Mouse (Mus musculus) intestine, embryonic 14.5 days (tissue): ENCODE data around the gene Ube2h. TPM values are rescaled to one million over a fixed set of nuclear protein-coding genes. Genes with fewer than 3 reads are reported as not detected.

ENCODE experiments used
- ATAC-seq: fragments of 200-750 bp; cut with Nextera tagmentation; replicated peaks from 2 replicates; pipeline ENCODE4 v1.8.0; 2017; ENCODE audit warnings: low read depth, moderate number of reproducible peaks, moderate TSS enrichment, moderate library complexity; ENCODE audit not compliant: low FRiP score, low TSS enrichment
- DNase-seq: peaks from one replicate; pipeline ENCODE4 v3.0.0-alpha.2; 2018; ENCODE audit warnings: low spot score
- H3K27ac ChIP-seq: fragments of 300-500 bp; sonication (generic); 2 replicates; pipeline ENCODE4 v1.5.1; 2014; ENCODE audit warnings: low read depth, mild to moderate bottlenecking, control low read depth
- H3K27me3 ChIP-seq: fragments of 300-500 bp; sonication (generic); replicated peaks from 2 replicates; pipeline ENCODE4 v1.6.1; 2014; ENCODE audit warnings: low read length, control low read depth; ENCODE audit not compliant: control insufficient read depth, insufficient read depth
- H3K36me3 ChIP-seq: fragments of 300-500 bp; sonication (generic); 2 replicates; pipeline ENCODE4 v1.6.1; 2014; ENCODE audit warnings: low read length, control low read depth; ENCODE audit not compliant: control insufficient read depth, insufficient read depth
- H3K4me1 ChIP-seq: fragments of 300-500 bp; sonication (generic); replicated peaks from 2 replicates; pipeline ENCODE4 v1.6.1; 2014; ENCODE audit warnings: low read length, control low read depth, mixed read lengths; ENCODE audit not compliant: control insufficient read depth, insufficient read depth
- H3K4me2 ChIP-seq: fragments of 300-500 bp; sonication (generic); 2 replicates; pipeline ENCODE4 v1.6.1; 2014; ENCODE audit warnings: low read length
- H3K4me3 ChIP-seq: fragments of 300-500 bp; sonication (generic); 2 replicates; pipeline ENCODE4 v1.5.1; 2014; ENCODE audit warnings: low read depth, low read length, control low read depth, mixed read lengths
- H3K9ac ChIP-seq: fragments of 300-500 bp; sonication (generic); 2 replicates; pipeline ENCODE4 v1.6.1; 2014; ENCODE audit warnings: mild to moderate bottlenecking, low read length
- H3K9me3 ChIP-seq: fragments of 300-500 bp; sonication (generic); 2 replicates; pipeline ENCODE4 v1.6.1; 2016; ENCODE audit warnings: low read length, control low read depth; ENCODE audit not compliant: control insufficient read depth
- WGBS: fragments of 180-500 bp; shearing (Covaris S2); extraction: QIAGEN DNeasy Blood & Tissue Kit; methylation state at CpG from one replicate; pipeline ENCODE4 v1.1.7; 2014; 5-methylcytosine and 5-hydroxymethylcytosine counted together
- polyA plus RNA-seq: library from polyadenylated mRNA; unstranded; fragments of >200 nt; fragmentation: Nextera tagmentation; extraction: Ambion mirVana; gene quantifications from 2 replicates; pipeline ENCODE4 v1.2.1, GENCODE M21; 2014

Gene Ube2h
- polyA plus RNA-seq, 1 experiment from 2014 or later = 50.5 TPM

DNA sequence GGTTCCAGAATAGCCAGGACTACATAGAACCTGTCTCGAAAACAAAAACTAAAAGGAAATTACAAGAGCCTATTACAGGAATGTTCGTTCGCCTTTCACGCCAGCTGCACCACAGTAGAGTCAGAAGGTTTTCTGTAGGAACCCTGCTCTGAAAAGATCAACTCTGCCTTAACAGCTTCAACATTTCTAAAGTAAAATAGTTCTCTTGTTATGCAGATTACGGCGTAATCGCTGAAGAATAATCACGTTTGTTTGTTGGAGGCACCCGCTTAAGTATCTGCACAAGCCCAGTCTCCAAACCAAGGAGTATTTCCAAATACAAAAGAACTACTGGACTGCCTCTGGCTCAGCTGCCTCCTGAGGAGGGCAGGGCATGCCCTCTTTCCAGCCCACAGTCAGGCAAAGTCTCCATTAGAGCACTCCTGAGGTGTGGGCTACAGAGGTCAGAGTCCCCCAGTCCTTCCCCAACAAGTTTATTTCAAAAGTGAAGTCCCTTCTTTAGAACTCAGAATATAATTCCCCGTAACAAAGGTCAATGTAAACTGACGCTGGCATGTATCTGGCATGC, 31.9 kb downstream of the Ube2h start:
- ATAC-seq (no peak), DNase-seq (no peak)
- no peaks in the 10 kb centered on the region for H3K9me3 ChIP-seq
- no peaks in the 10 kb centered on the region for H3K27me3 ChIP-seq
- H3K36me3 ChIP-seq = peaks cover 67% of the 10 kb centered on the region
- H3K4me3 ChIP-seq = no peak overlapping the region
- no peak overlapping the region for H3K4me2 ChIP-seq
- H3K27ac ChIP-seq = no peak overlapping the region
- 88% methylated on average over 11 of the region's 11 CpGs for WGBS
- no peak overlapping the region for H3K9ac ChIP-seq
- H3K4me1 ChIP-seq = no peaks in the 10 kb centered on the region

DNA sequence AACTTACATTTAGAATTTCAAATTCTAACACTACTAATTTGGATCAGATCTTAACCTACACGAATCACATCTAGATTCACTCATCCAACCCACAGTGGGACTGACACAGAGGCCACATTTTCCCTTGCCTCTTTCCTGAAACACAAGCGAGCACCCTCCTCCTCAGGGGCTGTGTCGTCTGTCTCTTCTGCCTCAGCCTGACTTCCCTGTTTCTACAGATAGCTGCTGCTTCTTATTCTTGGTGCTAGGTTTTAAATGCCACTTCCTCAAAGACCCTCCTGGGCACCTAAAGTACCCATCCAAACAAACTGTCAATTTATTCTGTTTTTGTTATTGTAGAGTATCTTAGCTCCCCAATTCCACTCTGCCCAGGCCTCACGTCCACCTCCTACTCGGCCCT, 34.5 kb downstream of the Ube2h start:
- Histone ChIP-seq H3K27me3 (no peaks in the 10 kb centered on the region), H3K4me2 (no peak overlapping the region), H3K27ac (no peak overlapping the region), H3K9me3 (no peaks in the 10 kb centered on the region), H3K4me3 (no peak overlapping the region), H3K36me3 (peaks cover 68% of the 10 kb centered on the region), H3K4me1 (no peaks in the 10 kb centered on the region), H3K9ac (no peak overlapping the region)
- no peak for DNase-seq
- 76% methylated on average over 5 of the region's 5 CpGs for WGBS
- no peak for ATAC-seq

DNA sequence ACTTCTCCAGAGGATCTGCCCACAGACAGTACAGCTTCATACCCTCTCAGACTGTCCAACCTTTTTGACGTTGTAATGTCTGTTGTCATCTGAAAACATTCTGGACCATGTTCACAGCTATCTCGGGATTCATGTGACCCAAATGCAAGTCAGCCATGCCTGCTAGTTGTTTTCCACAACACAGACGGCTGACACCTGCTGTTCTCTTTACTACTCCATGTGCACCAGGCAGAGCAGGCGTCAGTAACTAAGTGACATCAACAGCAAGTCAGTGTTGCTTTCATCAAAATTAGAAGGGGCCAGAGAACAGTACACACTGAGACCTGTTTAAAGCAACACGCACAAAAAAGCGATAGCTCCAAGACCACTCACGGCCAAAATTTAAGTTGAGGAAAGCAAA, 36.9 kb downstream of the Ube2h start:
- Histone ChIP-seq H3K27me3 (no peaks in the 10 kb centered on the region), H3K4me1 (peaks cover 15% of the 10 kb centered on the region), H3K4me3 (no peak overlapping the region), H3K36me3 (peaks cover 57% of the 10 kb centered on the region), H3K9ac (no peak overlapping the region), H3K4me2 (no peak overlapping the region), H3K9me3 (no peaks in the 10 kb centered on the region), H3K27ac (no peak overlapping the region)
- DNase-seq (no peak), ATAC-seq (no peak)
- WGBS = 95% methylated on average over 7 of the region's 7 CpGs

DNA sequence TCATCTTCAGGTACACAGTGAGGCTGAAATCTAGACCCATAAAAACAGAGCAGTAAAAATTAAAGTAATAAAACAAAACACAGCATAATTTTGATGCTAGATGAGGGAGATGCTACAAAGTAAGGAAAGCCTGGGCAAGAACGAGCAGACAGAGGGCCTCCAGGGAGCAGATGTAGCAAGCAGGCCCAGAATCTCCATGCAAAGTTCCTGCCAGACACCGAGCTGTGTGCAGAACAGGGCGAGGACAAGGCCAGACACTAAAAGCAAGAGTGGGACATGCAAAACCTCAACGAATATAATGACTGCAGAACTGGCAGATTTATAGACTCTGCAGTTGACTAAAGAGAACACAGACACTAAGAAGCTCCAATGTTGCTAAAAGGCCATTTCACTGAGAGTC, 38.9 kb downstream of the Ube2h start:
- no peak overlapping the region for H3K27ac ChIP-seq
- H3K4me2 ChIP-seq = no peak overlapping the region
- 57% methylated on average over 4 of the region's 4 CpGs for WGBS
- no peak for DNase-seq
- no peak for ATAC-seq
- no peak overlapping the region for H3K4me3 ChIP-seq
- peaks cover 15% of the 10 kb centered on the region for H3K4me1 ChIP-seq
- H3K27me3 ChIP-seq = no peaks in the 10 kb centered on the region
- H3K9me3 ChIP-seq = no peaks in the 10 kb centered on the region
- peaks cover 52% of the 10 kb centered on the region for H3K36me3 ChIP-seq
- H3K9ac ChIP-seq = no peak overlapping the region

DNA sequence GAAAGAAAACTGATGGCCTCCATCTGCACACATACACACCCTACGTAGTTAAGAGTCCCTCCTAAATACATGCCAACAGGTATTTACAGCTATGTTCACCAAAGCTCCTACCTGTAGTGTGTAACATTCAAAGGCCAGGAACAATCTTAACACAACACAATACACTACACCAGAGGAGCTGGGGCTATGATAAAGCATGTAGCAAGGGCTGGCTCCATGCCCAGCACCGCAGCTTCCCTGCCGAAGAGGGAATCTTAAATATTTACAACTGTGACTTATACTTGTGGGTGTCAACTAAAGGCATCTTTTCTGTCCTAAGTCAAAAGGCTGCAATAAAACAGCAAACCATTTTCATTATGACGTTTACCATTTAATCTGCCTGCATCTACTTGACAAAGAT, 41.3 kb downstream of the Ube2h start:
- no peak overlapping the region for H3K4me3 ChIP-seq
- H3K36me3 ChIP-seq = peaks cover 61% of the 10 kb centered on the region
- no peaks in the 10 kb centered on the region for H3K27me3 ChIP-seq
- DNase-seq = peak; percentile 53
- no peak for ATAC-seq
- H3K9me3 ChIP-seq = no peaks in the 10 kb centered on the region
- no peak overlapping the region for H3K27ac ChIP-seq
- WGBS = 32% methylated on average over 4 of the region's 4 CpGs
- no peak overlapping the region for H3K4me2 ChIP-seq
- peaks cover 15% of the 10 kb centered on the region for H3K4me1 ChIP-seq
- no peak overlapping the region for H3K9ac ChIP-seq

DNA sequence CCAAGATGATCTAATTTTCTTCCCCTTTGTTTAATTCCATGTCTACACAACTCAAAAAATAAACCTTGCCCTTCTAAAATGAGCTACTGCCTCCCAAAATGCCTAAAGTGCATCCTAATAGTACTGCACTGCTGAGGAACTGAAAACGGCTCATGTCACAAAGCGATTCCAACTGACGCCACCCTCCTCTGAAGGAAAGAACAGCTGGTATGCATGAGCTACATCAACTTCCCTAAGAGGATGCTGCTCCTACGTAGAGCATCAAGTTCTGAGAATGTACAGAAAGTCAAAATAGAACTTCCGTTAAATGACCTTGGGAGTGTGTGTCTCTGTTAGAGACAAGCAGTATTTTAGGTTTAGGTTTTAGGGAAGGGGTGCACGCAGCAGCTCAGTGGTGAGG, 45.1 kb downstream of the Ube2h start:
- H3K27me3 ChIP-seq = no peaks in the 10 kb centered on the region
- no peak overlapping the region for H3K4me2 ChIP-seq
- DNase-seq (no peak), ATAC-seq (no peak)
- H3K9me3 ChIP-seq = no peaks in the 10 kb centered on the region
- no peak overlapping the region for H3K9ac ChIP-seq
- H3K4me1 ChIP-seq = peaks cover 15% of the 10 kb centered on the region
- 88% methylated on average over 6 of the region's 6 CpGs for WGBS
- no peak overlapping the region for H3K27ac ChIP-seq
- no peak overlapping the region for H3K4me3 ChIP-seq
- H3K36me3 ChIP-seq = peaks cover 53% of the 10 kb centered on the region

DNA sequence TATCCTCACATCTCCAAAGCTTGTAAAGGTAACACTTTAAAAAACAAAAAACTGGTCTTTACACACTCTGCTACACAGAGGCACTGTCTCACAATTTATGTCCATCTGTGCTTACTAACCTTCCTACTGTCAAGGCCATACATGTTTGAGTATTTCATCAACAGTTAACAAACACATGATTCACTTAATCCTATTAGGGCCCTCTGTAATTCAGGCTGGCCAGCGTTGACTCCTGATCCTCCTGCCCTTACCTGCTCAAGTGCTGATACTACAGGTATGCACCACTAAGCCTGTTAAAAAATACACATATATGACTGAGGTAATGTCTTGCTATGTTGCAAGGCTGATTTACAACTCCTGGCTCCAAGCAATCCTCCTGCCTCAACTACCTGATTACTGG, 46.4 kb downstream of the Ube2h start:
- Histone ChIP-seq H3K4me3 (no peak overlapping the region), H3K4me1 (peaks cover 5% of the 10 kb centered on the region), H3K4me2 (no peak overlapping the region), H3K9ac (no peak overlapping the region), H3K9me3 (no peaks in the 10 kb centered on the region), H3K27me3 (no peaks in the 10 kb centered on the region), H3K27ac (no peak overlapping the region), H3K36me3 (peaks cover 58% of the 10 kb centered on the region)
- ATAC-seq (no peak), DNase-seq (no peak)
- 62% methylated on average over 1 of the region's 1 CpGs for WGBS

DNA sequence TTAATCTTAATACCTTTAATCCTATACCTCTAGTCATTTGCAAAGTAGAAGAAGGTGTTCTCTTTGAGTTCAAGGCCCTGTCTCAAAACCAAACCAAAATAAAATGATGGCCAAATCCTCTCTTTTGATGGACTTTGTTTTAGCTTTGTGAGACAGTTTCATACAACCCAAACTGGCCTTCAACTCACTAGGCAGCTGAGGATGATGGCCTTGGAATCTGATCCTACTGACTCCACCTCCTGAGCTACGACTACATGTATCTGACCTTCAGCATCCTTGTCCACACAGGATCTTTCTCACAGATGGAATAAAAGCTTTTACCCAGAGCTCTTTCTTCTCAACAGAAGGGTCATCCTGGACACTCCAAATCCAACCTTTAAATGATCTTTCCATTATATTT, 48.5 kb downstream of the Ube2h start:
- Histone ChIP-seq H3K4me3 (no peak overlapping the region), H3K4me2 (no peak overlapping the region), H3K36me3 (peaks cover 62% of the 10 kb centered on the region), H3K27ac (no peak overlapping the region), H3K27me3 (no peaks in the 10 kb centered on the region), H3K9me3 (no peaks in the 10 kb centered on the region), H3K4me1 (no peaks in the 10 kb centered on the region), H3K9ac (no peak overlapping the region)
- WGBS = 77% methylated on average over 1 of the region's 1 CpGs
- no peak for ATAC-seq
- DNase-seq = no peak

DNA sequence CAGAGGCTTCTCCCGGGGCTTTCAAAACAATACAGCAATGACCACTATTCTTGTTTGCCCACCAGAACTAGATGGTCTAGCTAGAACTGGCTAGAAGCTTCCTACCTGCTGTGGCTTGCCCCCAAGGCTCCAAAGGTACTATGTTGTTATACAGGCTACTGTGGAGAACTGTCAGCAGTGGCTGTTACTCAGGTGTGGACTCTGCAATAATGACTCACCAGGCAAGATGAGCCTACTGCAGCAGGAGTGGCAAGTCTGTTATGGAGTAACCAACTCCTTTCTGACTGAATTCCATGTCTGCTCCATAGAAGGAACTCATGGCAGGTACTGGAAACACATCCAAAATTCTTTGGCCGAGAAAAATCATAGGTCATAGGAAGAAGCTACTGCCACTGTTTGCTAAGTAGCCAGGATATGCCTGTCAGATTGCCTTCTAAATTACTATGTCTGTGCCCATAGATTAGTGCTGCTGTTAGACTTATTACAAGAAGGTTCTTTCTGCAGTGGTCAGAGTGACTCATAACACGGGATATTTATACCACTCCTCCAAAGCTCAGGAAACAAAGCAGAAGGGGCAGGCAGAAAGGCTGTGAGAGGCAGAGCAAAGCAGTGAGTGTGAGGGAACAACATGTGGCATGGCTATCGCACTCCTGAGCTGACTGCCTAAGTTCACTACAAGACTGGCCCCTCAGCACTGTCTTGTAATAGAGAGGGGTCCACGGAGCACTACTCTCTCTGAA, 51.9 kb downstream of the Ube2h start:
- no peaks in the 10 kb centered on the region for H3K4me1 ChIP-seq
- no peak overlapping the region for H3K9ac ChIP-seq
- no peak for DNase-seq
- H3K4me3 ChIP-seq = no peak overlapping the region
- no peak overlapping the region for H3K27ac ChIP-seq
- no peaks in the 10 kb centered on the region for H3K27me3 ChIP-seq
- H3K36me3 ChIP-seq = peaks cover 29% of the 10 kb centered on the region
- ATAC-seq = no peak
- no peak overlapping the region for H3K4me2 ChIP-seq
- WGBS = 86% methylated on average over 5 of the region's 5 CpGs
- H3K9me3 ChIP-seq = no peaks in the 10 kb centered on the region
